Mouse (Mus musculus) hindbrain, postnatal 0 days (tissue): ENCODE results near the gene Plrg1. TPM values are rescaled to one million over a fixed set of nuclear protein-coding genes. Genes with fewer than 3 reads are reported as not detected.

Experiments
- ATAC-seq: fragments of 200-750 bp; cut with Nextera tagmentation; 2 replicates; pipeline ENCODE4 v1.8.0; 2017; ENCODE audit warnings: mild to moderate bottlenecking, moderate TSS enrichment, moderate library complexity
- DNase-seq: peaks from one replicate; pipeline ENCODE4 v3.0.0-alpha.2; 2015; ENCODE audit warnings: low spot score
- H3K27ac ChIP-seq: fragments of 300-500 bp; sonication (generic); 2 replicates; pipeline ENCODE4 v1.5.1; 2014; ENCODE audit warnings: mild to moderate bottlenecking
- H3K27me3 ChIP-seq: fragments of 300-500 bp; sonication (generic); 2 replicates; pipeline ENCODE4 v1.6.1; 2014; ENCODE audit warnings: low read length, mixed read lengths; ENCODE audit not compliant: insufficient read depth
- H3K36me3 ChIP-seq: fragments of 300-500 bp; sonication (generic); 2 replicates; pipeline ENCODE4 v1.6.1; 2014; ENCODE audit warnings: low read length, mixed read lengths; ENCODE audit not compliant: insufficient read depth
- H3K4me1 ChIP-seq: fragments of 300-500 bp; sonication (generic); 2 replicates; pipeline ENCODE4 v1.6.1; 2014; ENCODE audit warnings: antibody characterized with exemption, low read length, mixed read lengths; ENCODE audit not compliant: insufficient read depth
- H3K4me2 ChIP-seq: fragments of 300-500 bp; sonication (generic); 2 replicates; pipeline ENCODE4 v1.6.1; 2014; ENCODE audit warnings: low read depth, mild to moderate bottlenecking, low read length, moderate library complexity, mixed read lengths
- H3K4me3 ChIP-seq: fragments of 300-500 bp; sonication (generic); 2 replicates; pipeline ENCODE4 v1.5.1; 2014; ENCODE audit warnings: low read length
- H3K9ac ChIP-seq: fragments of 300-500 bp; sonication (generic); replicated peaks from 2 replicates; pipeline ENCODE4 v1.6.1; 2014; ENCODE audit warnings: mild to moderate bottlenecking, low read length, moderate library complexity, mixed read lengths
- H3K9me3 ChIP-seq: fragments of 300-500 bp; sonication (generic); 2 replicates; pipeline ENCODE4 v1.6.1; 2016; ENCODE audit warnings: low read length, mixed read lengths
- CTCF ChIP-seq: IDR thresholded peaks from 2 replicates; pipeline ENCODE4 v1.5.1; 2016; ENCODE audit warnings: antibody characterized with exemption, control low read depth, low read depth
- WGBS: fragments of 180-500 bp; shearing (Covaris S2); extraction: QIAGEN DNeasy Blood & Tissue Kit; methylation state at CpG from one replicate; pipeline ENCODE4 v1.1.7; 2014; 5-methylcytosine and 5-hydroxymethylcytosine counted together
- polyA plus RNA-seq: library from polyadenylated mRNA; unstranded; fragments of >200 nt; fragmentation: Nextera tagmentation; extraction: Ambion mirVana; gene quantifications from 2 replicates; pipeline ENCODE4 v1.2.1, GENCODE M21; 2015
- total RNA-seq: library from RNA; depleted of rRNA; stranded (reverse); fragments of >200 nt; gene quantifications from 2 replicates; pipeline ENCODE4 v1.2.3, GENCODE M21; 2014; rRNA removed

The Plrg1 gene
- total RNA-seq (62.7 and 71.2 TPM in 2 replicates), polyA plus RNA-seq (74.8 and 77.7 TPM in 2 replicates)

DNA sequence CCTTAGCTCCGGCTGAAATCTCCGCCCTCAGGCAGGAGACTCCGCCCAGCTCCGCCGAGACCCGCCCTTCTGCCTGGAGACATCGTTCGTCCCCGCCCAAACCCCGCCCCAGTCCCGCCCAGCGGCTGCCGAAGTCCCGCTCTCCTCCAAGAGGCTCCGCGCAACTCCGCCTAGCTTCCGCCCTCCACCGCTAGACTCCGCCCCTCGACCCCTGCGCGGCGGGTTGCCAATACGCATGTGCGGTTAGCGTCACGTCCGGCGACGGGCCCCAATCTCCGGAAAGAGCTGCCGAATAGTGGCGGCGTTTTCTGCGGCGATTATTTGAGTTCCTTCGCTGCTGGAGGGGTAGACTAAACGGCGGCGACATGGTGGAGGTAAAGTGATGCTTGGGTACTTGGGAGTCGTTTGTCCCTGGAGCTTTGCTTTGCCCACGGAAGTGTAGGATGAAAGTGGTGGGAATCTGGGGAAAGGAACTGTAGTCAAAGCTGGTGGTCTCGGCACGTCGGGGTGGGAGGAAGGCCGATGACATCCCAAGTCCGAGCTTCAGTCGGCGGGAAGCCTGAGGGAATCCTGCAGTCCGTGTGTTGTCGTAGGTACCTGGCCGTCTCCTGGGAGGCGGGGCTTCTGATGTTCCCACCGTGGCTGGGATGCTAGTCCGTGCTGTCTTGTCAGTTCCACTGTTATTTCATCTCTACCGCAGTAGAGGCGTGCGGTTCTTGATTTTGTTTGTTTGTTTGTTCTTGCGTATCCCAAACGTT, at the start of gene Plrg1:
Gene Plrg1 (plus strand): TSS at position 242 of the 758 bp plus-strand sequence.
- DNase-seq (peak; percentile 99), ATAC-seq (peak; percentile 99)
- Histone ChIP-seq H3K9me3 (no peaks in the 10 kb centered on the region), H3K27ac (peak within 1 kb of the TSS; percentile 83), H3K4me3 (peak within 1 kb of the TSS; percentile 79), H3K27me3 (no peaks in the 10 kb centered on the region), H3K9ac (peak within 1 kb of the TSS; percentile 77), H3K4me2 (peak within 1 kb of the TSS; percentile 84), H3K4me1 (peaks cover 7% of the 10 kb centered on the region), H3K36me3 (peaks cover 18% of the 10 kb centered on the region)
- WGBS, result under 1% methylated on average over 60 of the region's 61 CpGs
- TF ChIP-seq CTCF, result peak; percentile 53

GRCm38 (mm10) chr3:83007557-83007956, 47.8 kb upstream of the Plrg1 start, which contains the start of gene Fgg:
Gene Fgg, plus strand, starts transcription at chr3:83007724.
- 58% methylated on average over 7 of the region's 7 CpGs for WGBS
- no peaks in the 10 kb centered on the region for H3K9me3 ChIP-seq
- no peak within 1 kb of the TSS for H3K4me3 ChIP-seq
- H3K27ac ChIP-seq, result no peak within 1 kb of the TSS
- no peaks in the 10 kb centered on the region for H3K27me3 ChIP-seq
- H3K9ac ChIP-seq, result no peak within 1 kb of the TSS
- no peak for TF ChIP-seq CTCF
- no peaks in the 10 kb centered on the region for H3K4me1 ChIP-seq
- no peaks in the 10 kb centered on the region for H3K36me3 ChIP-seq
- ATAC-seq, result no peak
- DNase-seq, result no peak
- H3K4me2 ChIP-seq, result no peak within 1 kb of the TSS

- DNase-seq (no peak), ATAC-seq (no peak)
- 84% methylated on average over 11 of the region's 11 CpGs for WGBS
- Histone ChIP-seq H3K4me1 (no peaks in the 10 kb centered on the region), H3K4me3 (no peak overlapping the region), H3K36me3 (no peaks in the 10 kb centered on the region), H3K9me3 (no peaks in the 10 kb centered on the region), H3K4me2 (no peak overlapping the region), H3K27ac (no peak overlapping the region), H3K27me3 (no peaks in the 10 kb centered on the region), H3K9ac (no peak overlapping the region)
- no peak for TF ChIP-seq CTCF
These were observed 45.0 kb upstream of the Plrg1 start for GRCm38 (mm10) chr3:83010291-83010690.

DNA sequence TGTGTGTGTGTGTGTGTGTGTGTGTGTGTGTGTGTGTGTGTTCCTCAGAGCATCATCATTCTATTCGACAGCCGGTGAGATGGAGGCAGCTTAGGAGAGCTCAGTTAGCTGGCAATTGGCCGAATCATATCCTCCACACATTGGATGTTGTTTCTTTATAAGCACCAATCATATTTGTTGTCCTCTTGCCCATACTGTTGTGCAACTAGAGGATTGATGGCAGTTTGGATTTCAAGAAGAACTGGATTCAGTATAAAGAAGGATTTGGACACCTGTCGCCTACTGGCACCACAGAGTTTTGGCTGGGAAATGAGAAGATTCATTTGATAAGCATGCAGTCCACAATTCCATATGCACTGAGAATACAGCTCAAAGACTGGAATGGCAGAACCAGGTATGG, 44.2 kb upstream of the Plrg1 start:
- ATAC-seq (no peak), DNase-seq (no peak)
- no peak overlapping the region for H3K9ac ChIP-seq
- H3K27me3 ChIP-seq, result no peaks in the 10 kb centered on the region
- no peaks in the 10 kb centered on the region for H3K4me1 ChIP-seq
- 84% methylated on average over 4 of the region's 4 CpGs for WGBS
- H3K9me3 ChIP-seq, result no peaks in the 10 kb centered on the region
- TF ChIP-seq CTCF, result no peak
- H3K36me3 ChIP-seq, result no peaks in the 10 kb centered on the region
- no peak overlapping the region for H3K4me3 ChIP-seq
- no peak overlapping the region for H3K4me2 ChIP-seq
- no peak overlapping the region for H3K27ac ChIP-seq

DNA sequence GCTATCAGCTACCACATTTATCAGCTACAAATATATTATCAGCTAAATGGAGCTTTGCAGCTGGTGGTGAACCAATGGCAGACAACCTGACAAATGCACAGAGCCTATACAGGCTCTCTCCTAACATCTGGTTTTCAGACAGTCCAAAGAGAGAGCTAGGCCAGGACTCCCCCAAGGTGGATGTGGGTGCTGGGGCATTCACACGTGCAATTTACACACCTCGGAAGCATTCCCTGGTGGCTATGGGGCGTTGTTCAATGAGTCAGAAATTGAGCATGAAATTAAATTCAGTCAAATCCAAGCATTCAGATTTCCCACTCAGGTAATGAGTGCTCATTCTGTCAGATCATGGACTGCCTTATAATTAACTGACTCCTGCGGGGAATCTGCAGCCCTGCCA, 43.8 kb upstream of the Plrg1 start:
- Histone ChIP-seq H3K36me3 (no peaks in the 10 kb centered on the region), H3K27me3 (no peaks in the 10 kb centered on the region), H3K4me1 (no peaks in the 10 kb centered on the region), H3K9ac (no peak overlapping the region), H3K4me3 (no peak overlapping the region), H3K27ac (no peak overlapping the region), H3K9me3 (no peaks in the 10 kb centered on the region), H3K4me2 (no peak overlapping the region)
- 52% methylated on average over 4 of the region's 4 CpGs for WGBS
- no peak for TF ChIP-seq CTCF
- DNase-seq (peak; percentile 36), ATAC-seq (0 out of 2 replicates have a peak, but pooled peaks have one; percentile 29)

- no peaks in the 10 kb centered on the region for H3K27me3 ChIP-seq
- no peak overlapping the region for H3K27ac ChIP-seq
- no peaks in the 10 kb centered on the region for H3K9me3 ChIP-seq
- 92% methylated on average over 19 of the region's 19 CpGs for WGBS
- no peak overlapping the region for H3K4me2 ChIP-seq
- H3K4me1 ChIP-seq, result no peaks in the 10 kb centered on the region
- ATAC-seq (no peak), DNase-seq (no peak)
- no peak overlapping the region for H3K9ac ChIP-seq
- TF ChIP-seq CTCF, result no peak
- H3K36me3 ChIP-seq, result no peaks in the 10 kb centered on the region
- no peak overlapping the region for H3K4me3 ChIP-seq
These were observed 42.7 kb upstream of the Plrg1 start for GRCm38 (mm10) chr3:83012636-83013035.

GRCm38 (mm10) chr3:83013951-83014350, 41.4 kb upstream of the Plrg1 start:
- H3K36me3 ChIP-seq, result no peaks in the 10 kb centered on the region
- WGBS, result 88% methylated on average over 10 of the region's 10 CpGs
- no peak overlapping the region for H3K9ac ChIP-seq
- no peak overlapping the region for H3K27ac ChIP-seq
- ATAC-seq, result no peak
- no peaks in the 10 kb centered on the region for H3K9me3 ChIP-seq
- H3K4me1 ChIP-seq, result no peaks in the 10 kb centered on the region
- TF ChIP-seq CTCF, result no peak
- no peak overlapping the region for H3K4me2 ChIP-seq
- no peaks in the 10 kb centered on the region for H3K27me3 ChIP-seq
- no peak overlapping the region for H3K4me3 ChIP-seq
- no peak for DNase-seq
